Mouse (Mus musculus) stomach, postnatal 0 days (tissue): ENCODE measurements at regions not wholly inside any gene's neighbourhood (a gene's known extent, or its start where the extent isn't known, plus 50 kb on each side); places are given as distances from the start of the nearest gene placed in this dataset.

Source experiments
- ATAC-seq: fragments of 200-750 bp; cut with Nextera tagmentation; 2 replicates; pipeline ENCODE4 v1.8.0; 2017; ENCODE audit not compliant: low FRiP score, low TSS enrichment
- DNase-seq: peaks from one replicate; pipeline ENCODE4 v3.0.0-alpha.2; 2016; ENCODE audit warnings: low spot score
- H3K27ac ChIP-seq: fragments of 300-500 bp; sonication (generic); replicated peaks from 2 replicates; pipeline ENCODE4 v1.5.1; 2014; ENCODE audit warnings: mild to moderate bottlenecking, control low read depth
- H3K27me3 ChIP-seq: fragments of 300-500 bp; sonication (generic); 2 replicates; pipeline ENCODE4 v1.6.1; 2014; ENCODE audit warnings: low read length; ENCODE audit not compliant: control insufficient read depth, insufficient read depth
- H3K36me3 ChIP-seq: fragments of 300-500 bp; sonication (generic); 2 replicates; pipeline ENCODE4 v1.6.1; 2014; ENCODE audit warnings: low read length, mixed read lengths; ENCODE audit not compliant: control insufficient read depth, insufficient read depth
- H3K4me1 ChIP-seq: fragments of 300-500 bp; sonication (generic); replicated peaks from 2 replicates; pipeline ENCODE4 v1.6.1; 2014; ENCODE audit warnings: antibody characterized with exemption; ENCODE audit not compliant: control insufficient read depth, insufficient read depth
- H3K4me2 ChIP-seq: fragments of 300-500 bp; sonication (generic); replicated peaks from 2 replicates; pipeline ENCODE4 v1.6.1; 2014; ENCODE audit warnings: low read depth, mild to moderate bottlenecking, control low read depth, moderate library complexity
- H3K4me3 ChIP-seq: fragments of 300-500 bp; sonication (generic); 2 replicates; pipeline ENCODE4 v1.5.1; 2014; ENCODE audit warnings: low read depth, low read length, control low read depth
- H3K9ac ChIP-seq: fragments of 300-500 bp; sonication (generic); 2 replicates; pipeline ENCODE4 v1.6.1; 2014; ENCODE audit warnings: mild to moderate bottlenecking, low read length, control low read depth, mixed read lengths
- H3K9me3 ChIP-seq: fragments of 300-500 bp; sonication (generic); 2 replicates; pipeline ENCODE4 v1.6.1; 2016; ENCODE audit warnings: low read length; ENCODE audit not compliant: control insufficient read depth
- CTCF ChIP-seq: IDR thresholded peaks from 2 replicates; pipeline ENCODE4 v1.5.1; 2016; ENCODE audit warnings: antibody characterized with exemption, low read depth, mild to moderate bottlenecking, moderate library complexity
- EP300 ChIP-seq: optimal IDR thresholded peaks from 2 replicates; pipeline ENCODE3; 2016; ENCODE audit warnings: antibody characterized with exemption
- WGBS: fragments of 180-500 bp; shearing (Covaris S2); extraction: QIAGEN DNeasy Blood & Tissue Kit; methylation state at CpG from one replicate; pipeline ENCODE4 v1.1.7; 2014; 5-methylcytosine and 5-hydroxymethylcytosine counted together

- no peak overlapping the region for H3K4me2 ChIP-seq
- 74% methylated on average over 4 of the region's 4 CpGs for WGBS
- TF ChIP-seq CTCF (no peak), EP300 (no peak)
- no peak for ATAC-seq
- no peaks in the 10 kb centered on the region for H3K36me3 ChIP-seq
- no peak overlapping the region for H3K9ac ChIP-seq
- no peaks in the 10 kb centered on the region for H3K9me3 ChIP-seq
- no peaks in the 10 kb centered on the region for H3K27me3 ChIP-seq
- DNase-seq = no peak
- H3K27ac ChIP-seq = no peak overlapping the region
- no peaks in the 10 kb centered on the region for H3K4me1 ChIP-seq
- no peak overlapping the region for H3K4me3 ChIP-seq
Observed at GRCm38 (mm10) chr9:112608932-112609331, 373.2 kb upstream of the Arpp21 start.

GRCm38 (mm10) chr9:112607221-112607620 is 371.5 kb upstream of the Arpp21 start:
- Histone ChIP-seq H3K9ac (no peak overlapping the region), H3K4me3 (no peak overlapping the region), H3K9me3 (no peaks in the 10 kb centered on the region), H3K27me3 (no peaks in the 10 kb centered on the region), H3K36me3 (no peaks in the 10 kb centered on the region), H3K27ac (no peak overlapping the region), H3K4me2 (no peak overlapping the region), H3K4me1 (no peaks in the 10 kb centered on the region)
- DNase-seq (no peak), ATAC-seq (no peak)
- TF ChIP-seq EP300 (no peak), CTCF (no peak)
- WGBS = 80% methylated on average over 3 of the region's 3 CpGs

- H3K4me1 ChIP-seq = no peaks in the 10 kb centered on the region
- no peak overlapping the region for H3K9ac ChIP-seq
- no peak for TF ChIP-seq CTCF
- TF ChIP-seq EP300 = no peak
- H3K36me3 ChIP-seq = no peaks in the 10 kb centered on the region
- H3K9me3 ChIP-seq = no peaks in the 10 kb centered on the region
- no peak overlapping the region for H3K4me3 ChIP-seq
- H3K4me2 ChIP-seq = no peak overlapping the region
- no peak overlapping the region for H3K27ac ChIP-seq
- ATAC-seq = no peak
- no peak for DNase-seq
- H3K27me3 ChIP-seq = no peaks in the 10 kb centered on the region
Observed at GRCm38 (mm10) chr9:112595731-112596130, 360.0 kb upstream of the Arpp21 start.

- no peak overlapping the region for H3K4me2 ChIP-seq
- H3K27ac ChIP-seq = no peak overlapping the region
- H3K9me3 ChIP-seq = no peaks in the 10 kb centered on the region
- H3K9ac ChIP-seq = no peak overlapping the region
- no peak for TF ChIP-seq EP300
- TF ChIP-seq CTCF = no peak
- H3K4me3 ChIP-seq = no peak overlapping the region
- no peaks in the 10 kb centered on the region for H3K36me3 ChIP-seq
- 73% methylated on average over 3 of the region's 3 CpGs for WGBS
- ATAC-seq (no peak), DNase-seq (no peak)
- H3K27me3 ChIP-seq = no peaks in the 10 kb centered on the region
- no peaks in the 10 kb centered on the region for H3K4me1 ChIP-seq
Observed at GRCm38 (mm10) chr9:112590241-112590640, 354.5 kb upstream of the Arpp21 start.

- no peak for TF ChIP-seq CTCF
- WGBS = 63% methylated on average over 3 of the region's 3 CpGs
- H3K9me3 ChIP-seq = no peaks in the 10 kb centered on the region
- H3K4me1 ChIP-seq = no peaks in the 10 kb centered on the region
- H3K4me3 ChIP-seq = no peak overlapping the region
- no peaks in the 10 kb centered on the region for H3K27me3 ChIP-seq
- no peak overlapping the region for H3K27ac ChIP-seq
- DNase-seq (no peak), ATAC-seq (no peak)
- H3K9ac ChIP-seq = no peak overlapping the region
- no peaks in the 10 kb centered on the region for H3K36me3 ChIP-seq
- no peak overlapping the region for H3K4me2 ChIP-seq
Observed at GRCm38 (mm10) chr9:112573316-112573715, 337.6 kb upstream of the Arpp21 start.

- ATAC-seq (no peak), DNase-seq (no peak)
- no peak for TF ChIP-seq CTCF
- TF ChIP-seq EP300 = no peak
- Histone ChIP-seq H3K9me3 (no peaks in the 10 kb centered on the region), H3K27me3 (no peaks in the 10 kb centered on the region), H3K4me2 (no peak overlapping the region), H3K4me1 (no peaks in the 10 kb centered on the region), H3K36me3 (no peaks in the 10 kb centered on the region), H3K27ac (no peak overlapping the region), H3K9ac (no peak overlapping the region), H3K4me3 (no peak overlapping the region)
Observed at GRCm38 (mm10) chr9:112561348-112561747, 325.6 kb upstream of the Arpp21 start.
